Mouse (Mus musculus) bone marrow macrophage, adult 2 months (primary cell): Measurements from ENCODE around the gene H2al2a.

Experiments used
- CTCF ChIP-seq: IDR thresholded peaks from 2 replicates; pipeline ENCODE4 v1.5.1; 2012; ENCODE audit warnings: low read depth, mild to moderate bottlenecking, low read length, moderate library complexity
- POLR2A ChIP-seq: IDR thresholded peaks from 2 replicates; pipeline ENCODE4 v1.6.1; 2012; ENCODE audit warnings: mild to moderate bottlenecking, low read depth, low read length, borderline replicate concordance

GRCm38 (mm10) chr2:17970662-17971061 is 26.1 kb downstream of the H2al2a start:
- no peak for TF ChIP-seq POLR2A
- TF ChIP-seq CTCF = no peak
